Mouse (Mus musculus) forebrain, embryonic 14.5 days (tissue): Measurements from ENCODE around the gene Errfi1. TPM values are rescaled to one million over a fixed set of nuclear protein-coding genes. Genes with fewer than 3 reads are reported as not detected.

Experiments used
- ATAC-seq: fragments of 200-750 bp; cut with Nextera tagmentation; 2 replicates; pipeline ENCODE4 v1.8.0; 2017; ENCODE audit warnings: mild to moderate bottlenecking, moderate library complexity
- DNase-seq: peaks from one replicate; pipeline ENCODE4 v3.0.0-alpha.2; 2015; ENCODE audit warnings: low spot score
- H3K27ac ChIP-seq: fragments of 300-500 bp; sonication (generic); 2 replicates; pipeline ENCODE4 v1.5.1; 2014; ENCODE audit warnings: low read depth, mild to moderate bottlenecking, control low read depth, low read length, moderate library complexity
- H3K27me3 ChIP-seq: fragments of 300-500 bp; sonication (generic); replicated peaks from 2 replicates; pipeline ENCODE4 v1.6.1; 2014; ENCODE audit warnings: low read length, control low read depth, mixed read lengths; ENCODE audit not compliant: control insufficient read depth, insufficient read depth
- H3K36me3 ChIP-seq: fragments of 300-500 bp; sonication (generic); 2 replicates; pipeline ENCODE4 v1.6.1; 2014; ENCODE audit warnings: low read length, control low read depth; ENCODE audit not compliant: control insufficient read depth, insufficient read depth
- H3K4me1 ChIP-seq: fragments of 300-500 bp; sonication (generic); 2 replicates; pipeline ENCODE4 v1.6.1; 2014; ENCODE audit warnings: antibody characterized with exemption, low read length, control low read depth; ENCODE audit not compliant: control insufficient read depth, insufficient read depth
- H3K4me2 ChIP-seq: fragments of 300-500 bp; sonication (generic); 2 replicates; pipeline ENCODE4 v1.6.1; 2014; ENCODE audit warnings: mild to moderate bottlenecking, control low read depth, low read length
- H3K4me3 ChIP-seq: fragments of 300-500 bp; sonication (generic); 2 replicates; pipeline ENCODE4 v1.5.1; 2014; ENCODE audit warnings: low read depth, low read length, control low read depth
- H3K9ac ChIP-seq: fragments of 300-500 bp; sonication (generic); 2 replicates; pipeline ENCODE4 v1.6.1; 2014; ENCODE audit warnings: mild to moderate bottlenecking, low read length, control low read depth, moderate library complexity
- H3K9me3 ChIP-seq: fragments of 300-500 bp; sonication (generic); replicated peaks from 2 replicates; pipeline ENCODE4 v1.6.1; 2016; ENCODE audit warnings: low read length, control low read depth, mixed read lengths; ENCODE audit not compliant: control insufficient read depth
- WGBS: fragments of 180-500 bp; shearing (Covaris S2); extraction: QIAGEN DNeasy Blood & Tissue Kit; methylation state at CpG from one replicate; pipeline ENCODE4 v1.1.7; 2014; 5-methylcytosine and 5-hydroxymethylcytosine counted together
- polyA plus RNA-seq: library from polyadenylated mRNA; unstranded; fragments of >200 nt; fragmentation: Nextera tagmentation; extraction: Ambion mirVana; gene quantifications from 2 replicates; pipeline ENCODE4 v1.2.1, GENCODE M21; 2014

Gene Errfi1
- polyA plus RNA-seq, 1 experiment from 2014 or later = 17.4 TPM

DNA sequence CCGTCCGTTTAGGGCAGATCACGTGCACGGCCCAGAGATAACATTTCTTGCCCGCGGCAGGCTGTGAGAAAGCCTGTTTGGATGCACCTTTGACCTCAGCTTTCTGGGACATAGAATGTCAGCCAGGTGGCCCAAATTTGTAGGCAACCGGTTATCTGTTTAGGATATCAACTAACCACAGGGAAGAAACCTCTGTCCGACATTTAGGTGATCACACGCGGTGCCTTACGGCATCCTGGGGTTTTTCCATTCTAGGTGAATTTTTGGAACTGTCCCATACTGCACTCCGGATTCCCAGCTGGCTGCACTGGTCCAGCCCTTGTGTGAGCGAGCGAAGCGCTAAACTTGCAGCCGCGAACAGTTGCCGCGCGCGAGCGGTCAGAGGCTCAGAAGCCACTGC, 25.9 kb downstream of the Errfi1 start:
- no peaks in the 10 kb centered on the region for H3K36me3 ChIP-seq
- peaks cover 17% of the 10 kb centered on the region for H3K9me3 ChIP-seq
- H3K4me1 ChIP-seq = no peaks in the 10 kb centered on the region
- H3K27me3 ChIP-seq = no peaks in the 10 kb centered on the region
- no peak overlapping the region for H3K4me3 ChIP-seq
- WGBS = 95% methylated on average over 22 of the region's 22 CpGs
- no peak for ATAC-seq
- no peak for DNase-seq
- H3K9ac ChIP-seq = no peak overlapping the region
- H3K27ac ChIP-seq = no peak overlapping the region
- no peak overlapping the region for H3K4me2 ChIP-seq

DNA sequence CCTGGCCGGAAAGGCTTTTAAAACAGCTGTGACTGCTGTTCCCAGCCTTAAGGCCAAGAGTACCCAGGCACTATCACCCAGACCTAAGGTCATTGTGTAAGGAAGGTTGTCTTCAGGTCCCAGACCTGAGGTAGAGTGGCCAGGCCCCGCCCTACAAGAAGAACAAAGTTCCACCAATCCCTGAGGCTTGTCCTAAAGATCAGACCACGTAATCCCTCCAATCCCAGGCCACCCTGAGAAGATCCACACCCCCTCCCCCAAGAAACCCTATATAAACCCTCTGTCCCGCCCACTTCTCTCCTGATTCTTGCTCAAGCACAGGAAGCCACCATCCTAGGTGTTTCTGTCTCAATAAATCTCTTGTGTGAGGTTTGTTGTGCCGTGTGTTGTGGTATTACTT, 26.6 kb downstream of the Errfi1 start:
- no peak overlapping the region for H3K27ac ChIP-seq
- WGBS = 83% methylated on average over 5 of the region's 5 CpGs

DNA sequence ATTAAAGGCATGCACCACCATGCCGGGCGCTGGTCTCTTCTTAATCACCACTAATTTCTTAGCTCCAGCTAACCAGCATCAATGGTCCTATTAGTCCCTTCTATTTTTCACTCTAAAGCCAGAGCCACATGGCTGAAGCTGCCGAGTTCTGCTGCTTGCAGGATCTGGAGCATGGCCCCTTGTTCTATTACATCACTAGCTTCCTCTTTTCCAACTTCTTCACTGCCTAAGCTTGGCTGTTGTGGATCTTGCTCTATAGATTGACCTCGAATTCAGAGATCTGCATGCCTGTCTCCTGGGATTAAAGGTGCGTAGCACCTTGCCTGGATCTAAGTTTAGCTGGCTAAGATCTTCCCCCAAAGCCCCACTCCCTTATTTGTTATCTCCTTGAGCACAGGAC, 28.9 kb downstream of the Errfi1 start:
- no peak overlapping the region for H3K4me3 ChIP-seq
- peaks cover 17% of the 10 kb centered on the region for H3K9me3 ChIP-seq
- H3K27ac ChIP-seq = no peak overlapping the region
- no peaks in the 10 kb centered on the region for H3K4me1 ChIP-seq
- H3K36me3 ChIP-seq = no peaks in the 10 kb centered on the region
- 88% methylated on average over 5 of the region's 5 CpGs for WGBS
- H3K4me2 ChIP-seq = no peak overlapping the region
- no peaks in the 10 kb centered on the region for H3K27me3 ChIP-seq
- DNase-seq (no peak), ATAC-seq (no peak)
- no peak overlapping the region for H3K9ac ChIP-seq

More for the DNA sequence above, 26.6 kb downstream of the Errfi1 start:
- DNase-seq (no peak), ATAC-seq (no peak)
- peaks cover 17% of the 10 kb centered on the region for H3K9me3 ChIP-seq
- H3K4me2 ChIP-seq = no peak overlapping the region
- H3K4me3 ChIP-seq = no peak overlapping the region
- no peaks in the 10 kb centered on the region for H3K27me3 ChIP-seq
- H3K36me3 ChIP-seq = no peaks in the 10 kb centered on the region
- no peak overlapping the region for H3K9ac ChIP-seq
- H3K4me1 ChIP-seq = no peaks in the 10 kb centered on the region

DNA sequence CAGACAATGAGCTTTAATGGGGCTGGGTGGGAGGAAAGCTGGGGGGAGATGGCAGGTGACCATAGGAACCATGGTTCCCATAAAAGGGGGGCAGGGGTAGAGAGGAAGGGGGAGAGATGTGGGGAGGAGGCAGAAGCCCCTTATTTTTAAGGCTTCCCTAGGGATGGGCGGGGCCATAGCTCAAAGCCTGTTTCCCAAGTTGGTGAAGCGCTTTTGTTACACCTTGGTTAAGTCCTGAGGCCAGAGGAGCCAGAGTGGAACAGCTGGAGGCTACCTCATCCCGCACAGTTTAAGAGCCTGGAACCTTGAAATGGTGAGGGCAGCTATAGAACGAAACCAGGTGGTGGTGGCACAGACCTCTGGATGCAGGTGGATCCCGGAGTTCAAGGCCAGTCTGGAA, 34.2 kb downstream of the Errfi1 start:
- H3K27me3 ChIP-seq = no peaks in the 10 kb centered on the region
- no peak for ATAC-seq

DNA sequence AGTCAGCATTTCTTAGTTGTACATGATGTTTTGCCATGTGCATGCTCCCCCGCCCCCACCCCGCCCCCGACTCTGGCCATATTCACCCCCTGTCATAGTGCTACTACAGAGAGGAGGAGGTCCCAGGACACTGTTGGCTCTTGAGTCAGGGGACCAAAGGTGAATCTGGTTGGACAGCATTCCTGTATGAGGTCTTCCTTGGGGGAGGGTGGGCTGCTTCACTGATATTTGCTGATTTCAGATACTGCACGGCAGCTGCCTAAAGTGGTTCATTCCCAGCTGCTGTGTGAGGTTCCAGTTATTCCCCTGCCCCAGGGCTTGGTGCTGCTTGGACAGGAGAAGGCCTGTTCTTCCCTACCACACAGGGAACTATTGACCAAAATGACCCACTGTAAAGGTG, 34.8 kb downstream of the Errfi1 start:
- no peaks in the 10 kb centered on the region for H3K36me3 ChIP-seq
- no peaks in the 10 kb centered on the region for H3K9me3 ChIP-seq
- 92% methylated on average over 4 of the region's 4 CpGs for WGBS

More for the DNA sequence above, 34.2 kb downstream of the Errfi1 start:
- Histone ChIP-seq H3K36me3 (no peaks in the 10 kb centered on the region), H3K27ac (no peak overlapping the region), H3K4me3 (no peak overlapping the region), H3K9ac (no peak overlapping the region), H3K4me1 (no peaks in the 10 kb centered on the region), H3K4me2 (no peak overlapping the region), H3K9me3 (no peaks in the 10 kb centered on the region)
- WGBS = 81% methylated on average over 5 of the region's 5 CpGs
- DNase-seq = no peak

DNA sequence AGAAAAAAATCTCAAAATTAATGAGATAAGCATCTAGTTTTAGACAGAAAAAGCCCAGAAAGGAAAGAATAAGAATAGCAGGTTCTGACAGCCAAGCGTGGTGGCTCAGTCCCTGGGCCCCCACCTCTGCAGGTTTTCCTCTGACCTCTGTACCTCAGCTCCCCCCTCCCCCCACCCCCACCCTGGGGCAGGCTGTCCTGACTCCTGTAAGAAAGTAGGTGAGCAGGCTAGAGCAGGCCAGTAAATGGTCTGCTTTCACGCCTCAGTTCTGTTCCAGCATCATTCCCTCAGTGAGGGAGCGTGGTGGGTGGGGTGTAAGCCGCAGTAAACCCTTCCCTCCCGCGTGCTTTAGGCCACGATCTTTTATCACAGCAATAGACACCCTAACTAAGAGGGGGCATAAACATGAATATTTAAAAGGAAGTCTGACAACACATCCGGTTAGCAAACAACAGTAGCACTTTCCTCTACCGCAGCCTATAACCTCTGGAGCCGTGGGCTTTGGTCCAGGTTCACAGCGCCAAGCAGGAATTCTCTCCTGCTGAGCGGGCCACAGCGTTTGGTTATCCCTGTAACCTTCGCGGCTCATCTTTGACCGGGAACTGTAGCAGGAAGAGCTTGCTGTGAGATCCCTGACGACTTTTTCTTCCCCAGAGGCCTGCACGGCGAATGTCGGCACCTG, 35.7 kb downstream of the Errfi1 start:
- H3K4me3 ChIP-seq = no peak overlapping the region
- 52% methylated on average over 20 of the region's 20 CpGs for WGBS
- H3K36me3 ChIP-seq = no peaks in the 10 kb centered on the region
- no peaks in the 10 kb centered on the region for H3K4me1 ChIP-seq
- no peaks in the 10 kb centered on the region for H3K27me3 ChIP-seq
- H3K27ac ChIP-seq = no peak overlapping the region
- no peak overlapping the region for H3K9ac ChIP-seq
- no peak overlapping the region for H3K4me2 ChIP-seq
- ATAC-seq (no peak), DNase-seq (no peak)
- no peaks in the 10 kb centered on the region for H3K9me3 ChIP-seq

More for the DNA sequence above, 34.8 kb downstream of the Errfi1 start:
- Histone ChIP-seq H3K27ac (no peak overlapping the region), H3K4me1 (no peaks in the 10 kb centered on the region), H3K9ac (no peak overlapping the region), H3K4me3 (no peak overlapping the region), H3K4me2 (no peak overlapping the region), H3K27me3 (no peaks in the 10 kb centered on the region)
- ATAC-seq = no peak
- DNase-seq = no peak

DNA sequence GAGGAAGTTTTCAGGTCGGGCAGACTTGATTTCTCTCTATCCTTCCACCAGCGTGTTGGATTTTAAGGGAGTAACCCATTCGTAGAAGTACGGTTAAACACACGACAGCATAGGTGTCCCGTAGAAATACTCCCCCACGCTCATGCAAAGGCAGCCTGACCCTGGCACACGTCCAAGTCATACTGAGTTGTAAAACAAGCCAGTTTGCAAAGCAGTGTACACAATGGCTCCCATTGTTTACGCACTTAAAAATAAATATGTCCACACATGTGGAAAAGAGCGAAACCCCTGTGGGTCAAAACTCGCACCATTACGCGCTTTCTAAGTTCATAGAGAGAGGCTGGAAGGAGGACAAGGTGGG, 36.2 kb downstream of the Errfi1 start:
- Histone ChIP-seq H3K27me3 (no peaks in the 10 kb centered on the region), H3K4me3 (no peak overlapping the region), H3K36me3 (no peaks in the 10 kb centered on the region), H3K9me3 (no peaks in the 10 kb centered on the region), H3K9ac (no peak overlapping the region), H3K4me1 (no peaks in the 10 kb centered on the region), H3K27ac (no peak overlapping the region), H3K4me2 (no peak overlapping the region)
- 55% methylated on average over 13 of the region's 13 CpGs for WGBS
- ATAC-seq (no peak), DNase-seq (no peak)

DNA sequence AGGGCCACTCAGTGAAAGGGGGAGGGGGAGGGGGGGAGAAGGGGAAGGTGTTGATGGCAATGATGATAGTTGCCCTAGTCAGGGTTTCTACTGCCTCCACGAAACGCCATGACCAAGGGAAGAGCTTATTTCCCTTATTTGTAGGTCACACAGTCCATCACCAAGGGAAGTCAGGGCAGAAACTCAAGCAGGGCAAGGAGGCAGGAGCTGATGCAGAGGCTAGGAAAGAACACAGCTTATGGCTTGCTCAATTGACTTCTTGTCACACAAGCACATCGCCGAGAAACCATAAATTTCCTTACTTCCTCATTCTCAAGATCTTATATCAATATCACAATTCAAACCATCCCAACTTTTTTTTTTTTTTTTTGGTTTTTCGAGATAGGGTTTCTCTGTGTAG, 37.6 kb downstream of the Errfi1 start:
- no peak for ATAC-seq
- WGBS = 82% methylated on average over 5 of the region's 5 CpGs

DNA sequence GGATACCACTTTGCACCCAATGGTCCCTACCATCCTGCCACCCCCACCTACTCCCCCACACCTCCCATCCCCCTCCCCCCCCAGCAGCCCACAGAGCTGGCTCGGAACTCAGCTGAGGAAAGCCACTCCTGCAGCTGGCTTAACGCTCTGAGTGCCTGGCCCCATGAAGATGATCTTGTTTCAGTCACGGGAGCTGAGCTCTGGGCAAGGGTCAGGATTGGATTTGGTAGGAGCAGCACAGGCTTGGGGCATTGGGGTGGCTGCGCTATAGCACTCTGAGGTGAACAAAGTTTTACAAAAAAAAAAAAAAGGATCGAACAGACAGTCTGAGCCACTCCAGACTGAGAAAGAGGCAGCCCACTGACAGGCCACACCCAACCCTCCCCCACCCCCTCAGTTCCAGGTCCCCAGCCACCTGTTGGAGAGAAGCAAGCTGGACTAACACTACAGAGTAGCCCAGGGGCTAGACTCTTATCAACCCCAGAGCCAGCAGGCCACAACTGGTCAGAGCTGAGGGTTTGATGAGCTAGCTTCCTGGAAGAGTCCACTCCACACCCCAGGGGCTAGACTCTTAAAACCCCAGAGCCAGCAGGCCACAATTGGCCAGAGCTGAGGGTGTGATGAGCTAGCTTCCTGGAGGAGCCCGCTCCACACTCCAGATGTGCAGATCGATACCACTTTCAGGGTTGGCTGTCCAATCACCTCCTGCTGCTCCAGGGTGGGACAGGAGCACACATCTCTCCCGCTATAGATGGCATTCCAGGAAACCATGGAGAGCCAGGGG, 41.2 kb downstream of the Errfi1 start:
- DNase-seq (no peak), ATAC-seq (no peak)
- H3K36me3 ChIP-seq = peaks cover 41% of the 10 kb centered on the region
- H3K27me3 ChIP-seq = no peaks in the 10 kb centered on the region
- H3K9ac ChIP-seq = no peak overlapping the region
- 84% methylated on average over 8 of the region's 8 CpGs for WGBS
- H3K27ac ChIP-seq = no peak overlapping the region
- no peak overlapping the region for H3K4me3 ChIP-seq
- no peak overlapping the region for H3K4me2 ChIP-seq
- H3K4me1 ChIP-seq = no peaks in the 10 kb centered on the region
- no peaks in the 10 kb centered on the region for H3K9me3 ChIP-seq

More for the DNA sequence above, 37.6 kb downstream of the Errfi1 start:
- no peak overlapping the region for H3K4me2 ChIP-seq
- DNase-seq = no peak
- no peaks in the 10 kb centered on the region for H3K9me3 ChIP-seq
- H3K9ac ChIP-seq = no peak overlapping the region
- H3K27me3 ChIP-seq = no peaks in the 10 kb centered on the region
- no peak overlapping the region for H3K4me3 ChIP-seq
- H3K36me3 ChIP-seq = peaks cover 7% of the 10 kb centered on the region; the same call in 1 of the 2 replicates
- H3K4me1 ChIP-seq = no peaks in the 10 kb centered on the region
- no peak overlapping the region for H3K27ac ChIP-seq
